Mouse (Mus musculus): ENCODE data around the gene Mast2. TPM values are rescaled to one million over a fixed set of nuclear protein-coding genes. Genes with fewer than 3 reads are reported as not detected.
A peak's percentile ranks its signal among the peaks of the same experiment; 100 is the strongest.

Gene Mast2
- polyA plus RNA-seq, 1 experiment from 2014 or later = 49.0 TPM

GRCm38 (mm10) chr4:116402708-116403107 lies 61.3 kb downstream of the Mast2 start:
- 85% methylated on average over 1 of the region's 1 CpGs for WGBS
- Histone ChIP-seq H3K27ac (ENCODE audit: low read depth, low read length) (no peak overlapping the region), H3K9me3 (replicated peaks; ENCODE audit: control insufficient read depth, low read length) (no peaks in the 10 kb centered on the region), H3K4me1 (ENCODE audit: control insufficient read depth, insufficient read depth, low read length) (peaks cover 4% of the 10 kb centered on the region; the same call in 1 of the 2 replicates), H3K4me3 (ENCODE audit: low read depth, low read length) (no peak overlapping the region), H3K27me3 (replicated peaks; ENCODE audit: control insufficient read depth, insufficient read depth, low read length) (no peaks in the 10 kb centered on the region), H3K36me3 (ENCODE audit: control insufficient read depth, insufficient read depth, low read length) (no peaks in the 10 kb centered on the region), H3K4me2 (ENCODE audit: low read length) (peak overlapping the region; percentile 54; the same call in 1 of the 2 replicates), H3K9ac (ENCODE audit: low read length) (no peak overlapping the region)
- DNase-seq (ENCODE audit: low spot score) (no peak), ATAC-seq (no peak)

GRCm38 (mm10) chr4:116398051-116398450 lies 65.9 kb downstream of the Mast2 start:
- WGBS = 41% methylated on average over 1 of the region's 1 CpGs
- H3K4me1 ChIP-seq (ENCODE audit: control insufficient read depth, insufficient read depth, low read length) = no peaks in the 10 kb centered on the region
- no peaks in the 10 kb centered on the region for H3K36me3 ChIP-seq (ENCODE audit: control insufficient read depth, insufficient read depth, low read length)

GRCm38 (mm10) chr4:116377973-116378667 lies 85.9 kb downstream of the Mast2 start:
- H3K27ac ChIP-seq (ENCODE audit: low read depth, low read length) = no peak overlapping the region
- WGBS = 74% methylated on average over 2 of the region's 2 CpGs
- no peak overlapping the region for H3K4me3 ChIP-seq (ENCODE audit: low read depth, low read length)
- H3K27me3 ChIP-seq (replicated peaks; ENCODE audit: control insufficient read depth, insufficient read depth, low read length) = no peaks in the 10 kb centered on the region
- H3K9ac ChIP-seq (ENCODE audit: low read length) = no peak overlapping the region
- ATAC-seq (no peak), DNase-seq (ENCODE audit: low spot score) (no peak)
- no peaks in the 10 kb centered on the region for H3K9me3 ChIP-seq (replicated peaks; ENCODE audit: control insufficient read depth, low read length)
- no peak overlapping the region for H3K4me2 ChIP-seq (ENCODE audit: low read length)
- H3K36me3 ChIP-seq (ENCODE audit: control insufficient read depth, insufficient read depth, low read length) = no peaks in the 10 kb centered on the region
- H3K4me1 ChIP-seq (ENCODE audit: control insufficient read depth, insufficient read depth, low read length) = no peaks in the 10 kb centered on the region

More at GRCm38 (mm10) chr4:116398051-116398450, 65.9 kb downstream of the Mast2 start:
- DNase-seq (ENCODE audit: low spot score) (no peak), ATAC-seq (no peak)
- Histone ChIP-seq H3K27me3 (replicated peaks; ENCODE audit: control insufficient read depth, insufficient read depth, low read length) (no peaks in the 10 kb centered on the region), H3K9ac (ENCODE audit: low read length) (no peak overlapping the region), H3K4me2 (ENCODE audit: low read length) (no peak overlapping the region), H3K9me3 (replicated peaks; ENCODE audit: control insufficient read depth, low read length) (no peaks in the 10 kb centered on the region), H3K4me3 (ENCODE audit: low read depth, low read length) (no peak overlapping the region), H3K27ac (ENCODE audit: low read depth, low read length) (no peak overlapping the region)

GRCm38 (mm10) chr4:116371676-116372075 lies 92.3 kb downstream of the Mast2 start:
- H3K9ac ChIP-seq (ENCODE audit: low read length) = no peak overlapping the region
- ATAC-seq (peak; percentile 71; the same call in 1 of the 2 replicates), DNase-seq (ENCODE audit: low spot score) (peak; percentile 70)
- H3K36me3 ChIP-seq (ENCODE audit: control insufficient read depth, insufficient read depth, low read length) = no peaks in the 10 kb centered on the region
- H3K27me3 ChIP-seq (replicated peaks; ENCODE audit: control insufficient read depth, insufficient read depth, low read length) = no peaks in the 10 kb centered on the region
- no peaks in the 10 kb centered on the region for H3K9me3 ChIP-seq (replicated peaks; ENCODE audit: control insufficient read depth, low read length)
- H3K27ac ChIP-seq (ENCODE audit: low read depth, low read length) = no peak overlapping the region
- H3K4me1 ChIP-seq (ENCODE audit: control insufficient read depth, insufficient read depth, low read length) = no peaks in the 10 kb centered on the region
- H3K4me3 ChIP-seq (ENCODE audit: low read depth, low read length) = no peak overlapping the region
- H3K4me2 ChIP-seq (ENCODE audit: low read length) = no peak overlapping the region
- WGBS = 50% methylated on average over 1 of the region's 1 CpGs

GRCm38 (mm10) chr4:116358099-116358498 lies 105.9 kb downstream of the Mast2 start:
- Histone ChIP-seq H3K9ac (ENCODE audit: low read length) (no peak overlapping the region), H3K27ac (ENCODE audit: low read depth, low read length) (no peak overlapping the region), H3K4me3 (ENCODE audit: low read depth, low read length) (no peak overlapping the region), H3K4me1 (ENCODE audit: control insufficient read depth, insufficient read depth, low read length) (no peaks in the 10 kb centered on the region), H3K9me3 (replicated peaks; ENCODE audit: control insufficient read depth, low read length) (no peaks in the 10 kb centered on the region), H3K27me3 (replicated peaks; ENCODE audit: control insufficient read depth, insufficient read depth, low read length) (no peaks in the 10 kb centered on the region), H3K36me3 (ENCODE audit: control insufficient read depth, insufficient read depth, low read length) (no peaks in the 10 kb centered on the region), H3K4me2 (ENCODE audit: low read length) (no peak overlapping the region)
- 100% methylated on average over 1 of the region's 1 CpGs for WGBS
- DNase-seq (ENCODE audit: low spot score) (no peak), ATAC-seq (no peak)

GRCm38 (mm10) chr4:116352919-116353318 lies 111.1 kb downstream of the Mast2 start:
- WGBS = 99% methylated on average over 3 of the region's 3 CpGs
- DNase-seq (ENCODE audit: low spot score) (no peak), ATAC-seq (no peak)
- no peak overlapping the region for H3K27ac ChIP-seq (ENCODE audit: low read depth, low read length)
- no peak overlapping the region for H3K4me3 ChIP-seq (ENCODE audit: low read depth, low read length)
- H3K27me3 ChIP-seq (replicated peaks; ENCODE audit: control insufficient read depth, insufficient read depth, low read length) = no peaks in the 10 kb centered on the region
- H3K9ac ChIP-seq (ENCODE audit: low read length) = no peak overlapping the region
- peaks cover 8% of the 10 kb centered on the region; the same call in 1 of the 2 replicates for H3K36me3 ChIP-seq (ENCODE audit: control insufficient read depth, insufficient read depth, low read length)
- H3K4me1 ChIP-seq (ENCODE audit: control insufficient read depth, insufficient read depth, low read length) = no peaks in the 10 kb centered on the region
- no peak overlapping the region for H3K4me2 ChIP-seq (ENCODE audit: low read length)
- no peaks in the 10 kb centered on the region for H3K9me3 ChIP-seq (replicated peaks; ENCODE audit: control insufficient read depth, low read length)

- Histone ChIP-seq H3K27me3 (replicated peaks; ENCODE audit: control insufficient read depth, insufficient read depth, low read length) (no peaks in the 10 kb centered on the region), H3K4me2 (ENCODE audit: low read length) (no peak overlapping the region), H3K9me3 (replicated peaks; ENCODE audit: control insufficient read depth, low read length) (no peaks in the 10 kb centered on the region), H3K27ac (ENCODE audit: low read depth, low read length) (no peak overlapping the region), H3K9ac (ENCODE audit: low read length) (no peak overlapping the region), H3K36me3 (ENCODE audit: control insufficient read depth, insufficient read depth, low read length) (peaks cover 8% of the 10 kb centered on the region; the same call in 1 of the 2 replicates), H3K4me1 (ENCODE audit: control insufficient read depth, insufficient read depth, low read length) (no peaks in the 10 kb centered on the region), H3K4me3 (ENCODE audit: low read depth, low read length) (no peak overlapping the region)
- 79% methylated on average over 3 of the region's 3 CpGs for WGBS
- DNase-seq (ENCODE audit: low spot score) (no peak), ATAC-seq (no peak)
These were observed 111.5 kb downstream of the Mast2 start for GRCm38 (mm10) chr4:116352496-116352895.

GRCm38 (mm10) chr4:116342119-116342518 lies 121.9 kb downstream of the Mast2 start:
- Histone ChIP-seq H3K36me3 (ENCODE audit: control insufficient read depth, insufficient read depth, low read length) (no peaks in the 10 kb centered on the region), H3K9me3 (replicated peaks; ENCODE audit: control insufficient read depth, low read length) (no peaks in the 10 kb centered on the region; the same call in 1 of the 2 replicates), H3K27ac (ENCODE audit: low read depth, low read length) (no peak overlapping the region), H3K4me2 (ENCODE audit: low read length) (no peak overlapping the region), H3K4me1 (ENCODE audit: control insufficient read depth, insufficient read depth, low read length) (no peaks in the 10 kb centered on the region), H3K4me3 (ENCODE audit: low read depth, low read length) (no peak overlapping the region), H3K9ac (ENCODE audit: low read length) (no peak overlapping the region), H3K27me3 (replicated peaks; ENCODE audit: control insufficient read depth, insufficient read depth, low read length) (no peaks in the 10 kb centered on the region)
- no peak for ATAC-seq
- peak; percentile 83 for DNase-seq (ENCODE audit: low spot score)

GRCm38 (mm10) chr4:116336294-116336693 lies 127.7 kb downstream of the Mast2 start:
- no peak for ATAC-seq
- Histone ChIP-seq H3K36me3 (ENCODE audit: control insufficient read depth, insufficient read depth, low read length) (0 out of 2 replicates have a peak, but pooled peaks cover 5% of the 10 kb centered on the region), H3K4me1 (ENCODE audit: control insufficient read depth, insufficient read depth, low read length) (no peaks in the 10 kb centered on the region), H3K9me3 (replicated peaks; ENCODE audit: control insufficient read depth, low read length) (no peaks in the 10 kb centered on the region), H3K4me2 (ENCODE audit: low read length) (no peak overlapping the region), H3K27me3 (replicated peaks; ENCODE audit: control insufficient read depth, insufficient read depth, low read length) (no peaks in the 10 kb centered on the region), H3K27ac (ENCODE audit: low read depth, low read length) (no peak overlapping the region), H3K9ac (ENCODE audit: low read length) (no peak overlapping the region), H3K4me3 (ENCODE audit: low read depth, low read length) (no peak overlapping the region)
- no peak for DNase-seq (ENCODE audit: low spot score)
- 90% methylated on average over 1 of the region's 1 CpGs for WGBS
